Mouse (Mus musculus) layer of hippocampus, adult 8-10 months (tissue): Measurements from ENCODE around the gene Cd24a. TPM values are rescaled to one million over a fixed set of nuclear protein-coding genes. Genes with fewer than 3 reads are reported as not detected.

Experiments used
- DNase-seq, 2 experiments: peaks; one replicate each; pipeline ENCODE4 v3.0.0; 2022; ENCODE audit warnings: low spot score in 2 of 2
- total RNA-seq, 4 experiments: library from RNA; stranded (reverse); gene quantifications; 2 replicates each; pipeline ENCODE4 v1.2.4; 2022

The Cd24a gene
- total RNA-seq: 10 to 100 TPM in 3 of 4 experiments, 1 to 10 TPM in 1; 7.3 to 13.6 (median 12.1) TPM

DNA sequence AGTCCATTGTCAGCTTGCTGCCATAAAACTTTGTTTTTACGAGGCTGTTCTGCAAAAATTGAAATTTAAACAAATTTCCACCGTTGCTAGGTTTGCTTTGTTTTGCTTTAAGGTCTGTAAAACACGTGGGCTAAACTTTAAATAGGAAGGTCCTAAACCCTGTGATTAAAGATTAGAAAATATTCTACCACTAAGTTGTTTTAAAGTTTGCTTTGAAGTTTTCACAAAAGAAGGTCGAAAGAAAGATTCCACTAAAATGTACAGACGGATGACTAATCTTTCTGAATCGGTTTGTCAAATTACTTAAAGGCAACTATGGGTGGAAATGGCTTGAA lies at the start of gene Cd24a:
TSS of gene Cd24a (plus strand) at position 288 of the 335 bp plus-strand sequence.
- DNase-seq: no peak

DNA sequence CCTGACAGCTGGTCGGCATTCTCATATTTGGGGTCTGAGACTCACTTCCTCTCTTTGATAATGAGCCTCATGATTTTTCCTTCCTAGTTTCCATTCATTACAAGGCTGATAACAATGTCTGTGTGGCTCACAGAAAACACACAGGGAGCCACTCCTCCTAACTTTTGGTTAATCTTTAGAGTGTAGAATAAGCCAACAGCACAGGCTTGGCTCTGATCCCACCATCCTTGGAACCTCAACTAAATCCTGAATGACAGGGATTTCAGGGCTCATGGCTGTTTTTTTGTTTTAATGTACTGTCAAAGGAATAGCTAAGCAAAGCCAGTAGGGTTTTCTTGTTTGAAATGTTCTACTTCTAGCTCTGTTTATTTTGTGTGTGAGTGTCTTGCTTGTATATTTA lies 43.7 kb upstream of the Cd24a start:
- DNase-seq: no peak

DNA sequence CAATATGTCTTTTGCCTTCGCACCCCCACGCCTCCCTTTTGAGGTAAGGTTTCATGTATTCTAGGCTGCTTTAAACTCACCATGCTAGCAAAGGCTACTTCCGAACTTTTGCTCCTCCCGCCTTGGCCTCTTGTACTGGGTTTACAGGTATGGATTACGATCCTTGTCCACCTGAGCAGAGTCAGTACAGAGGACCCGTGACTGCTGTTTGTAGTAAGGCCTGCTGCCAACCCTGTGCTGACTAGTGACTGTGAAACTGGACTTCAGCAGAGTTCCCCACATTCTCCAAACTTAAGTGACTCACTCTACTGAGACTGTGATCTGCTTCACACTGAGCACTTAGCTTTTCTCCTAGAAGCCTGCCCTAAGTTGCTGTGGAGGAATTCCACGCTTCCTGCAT lies 40.4 kb upstream of the Cd24a start:
- DNase-seq: no peak

DNA sequence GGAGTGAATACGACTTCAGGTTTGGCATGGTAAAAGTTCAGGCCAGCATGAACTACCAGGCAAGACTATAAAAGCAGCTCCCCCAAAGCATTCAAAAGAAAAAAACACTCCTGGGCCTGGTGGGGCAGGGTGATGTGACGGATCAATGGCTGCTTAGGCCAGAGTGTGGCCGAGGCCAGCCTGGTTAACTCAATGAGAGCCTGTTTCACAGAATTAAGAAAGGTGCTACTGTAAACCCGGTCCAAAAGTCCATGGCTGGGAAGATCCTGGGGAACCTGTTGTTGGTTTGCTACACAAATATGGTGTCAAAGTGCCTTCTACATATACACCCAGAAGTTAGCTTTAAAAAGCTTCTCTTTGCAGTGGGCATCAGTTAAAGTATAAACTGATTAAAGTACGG lies 39.3 kb upstream of the Cd24a start:
- DNase-seq: no peak

DNA sequence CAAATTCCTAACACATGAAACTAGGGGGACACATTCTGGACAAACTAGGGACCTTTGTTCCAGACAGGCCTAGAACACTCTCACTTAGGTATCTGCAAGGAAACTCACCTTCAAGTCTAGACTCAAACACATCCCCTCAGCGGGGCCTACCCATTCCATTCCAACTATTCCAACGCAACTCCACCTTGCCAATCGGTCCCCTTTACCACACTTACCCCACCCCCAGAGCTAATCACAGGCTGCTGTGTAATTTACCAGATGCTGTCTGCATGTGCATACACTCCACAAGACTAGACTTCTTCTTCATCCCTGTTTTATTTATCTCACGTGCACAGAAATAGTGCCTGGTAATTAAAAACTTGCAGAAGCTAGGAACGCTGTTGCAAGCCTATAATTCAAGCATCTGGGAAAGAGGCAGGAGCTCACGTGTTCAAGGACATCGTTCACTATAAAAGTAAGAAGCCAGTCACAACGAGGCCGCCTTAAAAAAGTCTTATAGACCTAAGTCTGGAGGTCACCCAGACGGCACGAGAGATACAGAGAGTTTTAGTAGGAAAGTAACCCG lies 38.3 kb upstream of the Cd24a start:
- no peak for DNase-seq

DNA sequence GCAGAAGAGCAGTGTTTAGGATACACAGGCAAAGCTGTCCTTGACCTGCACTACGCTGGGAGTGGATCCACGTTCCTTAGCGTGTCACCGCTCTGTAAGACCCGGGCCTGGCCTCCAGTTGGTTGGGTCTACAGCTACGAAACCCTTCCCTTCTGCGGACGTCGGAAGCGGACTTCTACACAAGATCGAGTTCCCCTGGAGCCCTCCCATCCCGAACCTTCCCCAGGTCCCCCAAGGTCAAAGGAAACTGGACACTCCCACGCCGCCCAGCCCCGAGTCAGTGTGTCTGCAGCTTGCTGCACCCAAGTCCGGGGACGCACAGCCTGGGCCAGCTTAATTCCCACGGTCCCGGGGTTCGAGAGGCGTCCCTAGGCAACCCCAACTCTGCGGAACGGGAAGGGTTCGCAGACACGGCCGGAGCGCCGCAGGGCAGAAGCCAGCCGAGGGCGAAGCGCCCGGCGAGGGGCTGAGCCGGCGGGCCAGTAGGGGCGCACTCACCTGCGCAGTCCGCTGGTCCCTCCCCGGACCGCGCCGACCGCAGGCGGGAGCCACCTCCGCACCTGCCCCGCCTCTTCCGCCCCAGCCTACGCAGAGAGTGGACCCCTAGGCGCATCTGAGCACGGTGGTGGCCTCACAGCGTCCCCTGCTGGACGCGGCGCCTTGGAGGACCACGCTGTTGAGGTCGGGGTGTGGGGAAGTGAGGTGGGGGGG lies 37.5 kb upstream of the Cd24a start, which contains the start of gene 1700021F05Rik:
TSS of gene 1700021F05Rik (minus strand) at position 553 of the 711 bp plus-strand sequence.
- peak; percentile 89 to 94 for DNase-seq

DNA sequence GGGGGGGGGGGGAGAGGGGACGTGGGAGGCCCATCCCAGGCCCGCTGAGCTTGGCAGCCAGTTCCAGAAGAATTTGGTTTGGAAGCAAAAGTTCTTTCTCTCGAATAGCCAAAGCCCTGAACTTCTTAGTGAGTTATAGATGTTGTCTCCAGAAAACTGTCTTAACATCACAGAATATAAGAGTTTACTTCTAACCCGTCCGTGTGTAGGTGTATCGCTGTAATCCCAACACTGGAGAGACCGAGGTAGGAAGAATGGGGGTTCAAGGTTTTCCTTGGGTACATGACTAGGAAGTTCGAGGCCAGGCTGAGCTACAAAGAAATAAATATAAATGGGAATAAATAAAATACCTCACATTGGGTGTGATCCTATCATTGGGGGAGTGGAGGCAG lies 36.9 kb upstream of the Cd24a start:
- no peak for DNase-seq

DNA sequence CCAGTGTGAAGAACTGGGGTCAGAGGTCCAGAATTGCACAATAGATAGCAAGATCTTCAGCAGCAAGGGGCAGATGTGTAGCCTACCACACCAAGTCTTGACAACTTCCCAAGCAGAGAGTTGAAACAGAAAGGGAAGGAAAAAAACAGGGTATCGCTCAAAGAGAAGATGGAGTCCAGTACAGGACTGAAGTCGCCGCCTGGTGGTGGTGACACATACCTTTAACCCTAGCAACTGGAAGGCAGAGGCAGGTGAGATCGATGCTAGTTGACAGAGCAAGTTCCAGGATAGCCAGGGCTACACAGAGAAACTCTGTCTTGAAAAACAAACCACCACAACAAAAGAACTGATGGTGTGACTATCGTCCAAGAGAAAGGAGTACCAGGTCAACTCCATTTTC lies 28.7 kb upstream of the Cd24a start:
- DNase-seq: no peak

DNA sequence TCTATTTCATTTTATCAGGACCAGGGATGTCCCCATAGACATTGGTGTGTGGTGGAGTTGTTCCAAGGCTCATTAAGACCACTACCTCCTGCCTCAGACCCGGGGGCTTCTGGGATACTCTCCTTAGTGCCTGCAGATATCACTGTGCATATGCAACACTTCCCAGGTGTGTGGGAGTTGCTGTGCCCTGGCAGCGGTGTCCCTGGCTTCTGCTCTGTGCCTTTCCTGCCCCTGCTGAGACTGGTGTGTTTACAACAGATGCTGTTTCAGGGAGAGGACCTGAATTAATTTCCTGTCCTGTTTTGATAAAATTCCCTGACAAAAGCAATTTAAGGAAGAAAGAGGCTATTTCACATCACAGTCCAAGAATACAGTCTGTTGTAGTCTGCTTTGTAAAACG lies 27.2 kb upstream of the Cd24a start:
- DNase-seq: no peak

DNA sequence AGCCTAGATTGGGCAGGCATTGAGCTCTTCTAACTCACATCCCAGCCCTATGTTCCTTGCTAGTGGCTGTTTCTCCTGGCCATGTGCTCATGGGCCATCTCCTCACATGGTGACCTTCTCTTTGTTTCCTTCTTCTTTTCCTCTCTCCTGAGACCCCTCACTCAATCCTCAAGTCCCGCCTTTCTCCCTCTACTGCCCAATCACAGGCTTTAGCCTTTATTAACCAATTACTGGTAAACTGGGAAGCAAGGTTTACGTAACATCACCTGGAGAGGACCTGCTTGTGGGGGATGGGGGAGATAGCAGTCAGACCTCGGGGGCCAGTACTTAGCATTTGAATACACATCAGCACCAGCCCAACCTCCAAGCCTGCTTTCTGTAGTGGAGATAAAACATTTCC lies 26.7 kb upstream of the Cd24a start:
- no peak for DNase-seq

DNA sequence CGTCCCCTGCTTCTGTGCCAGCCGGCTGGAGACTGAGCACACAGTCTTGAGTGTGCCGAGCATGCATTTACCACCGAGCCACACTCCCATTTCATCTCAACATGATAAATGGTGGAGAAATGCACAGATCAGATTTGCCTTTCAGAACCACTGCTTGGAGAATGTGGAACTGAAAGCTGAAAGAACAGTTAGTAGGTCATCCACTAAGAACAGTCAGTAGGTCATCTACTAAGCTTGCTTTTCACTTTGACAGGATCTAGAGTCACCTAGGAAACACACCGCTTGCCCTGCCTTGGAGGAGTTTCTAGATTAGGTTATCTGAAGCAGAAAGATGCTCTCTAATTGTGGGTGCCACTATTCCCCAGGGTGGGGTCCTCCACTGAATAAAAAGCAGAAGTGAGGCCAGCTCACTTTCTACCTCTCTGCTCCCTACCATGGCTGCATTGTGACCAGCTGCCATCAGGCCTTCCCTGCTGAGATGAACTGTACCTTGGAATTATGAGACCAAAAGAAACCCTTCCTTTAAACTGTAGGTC lies 20.4 kb upstream of the Cd24a start:
- DNase-seq: no peak

DNA sequence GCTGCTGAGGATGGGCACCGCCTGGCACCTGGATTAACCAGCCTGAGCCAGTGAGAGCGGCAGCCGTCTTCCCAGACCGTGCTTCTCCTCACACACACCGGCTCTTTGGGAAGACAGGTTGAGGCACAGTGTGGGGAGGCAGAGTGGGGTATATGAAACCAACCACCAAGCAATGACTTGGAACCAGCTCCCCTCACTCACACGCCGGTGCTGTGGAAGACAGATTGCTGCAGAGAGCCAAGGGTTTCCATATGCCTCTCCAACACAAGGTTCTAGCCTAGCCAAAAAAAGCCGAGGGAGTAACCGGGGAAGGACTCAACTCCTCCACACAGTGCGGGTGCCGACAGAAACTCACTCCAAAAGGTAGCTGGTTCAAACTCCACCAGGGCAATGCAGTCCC lies 18.8 kb upstream of the Cd24a start:
- DNase-seq: no peak

DNA sequence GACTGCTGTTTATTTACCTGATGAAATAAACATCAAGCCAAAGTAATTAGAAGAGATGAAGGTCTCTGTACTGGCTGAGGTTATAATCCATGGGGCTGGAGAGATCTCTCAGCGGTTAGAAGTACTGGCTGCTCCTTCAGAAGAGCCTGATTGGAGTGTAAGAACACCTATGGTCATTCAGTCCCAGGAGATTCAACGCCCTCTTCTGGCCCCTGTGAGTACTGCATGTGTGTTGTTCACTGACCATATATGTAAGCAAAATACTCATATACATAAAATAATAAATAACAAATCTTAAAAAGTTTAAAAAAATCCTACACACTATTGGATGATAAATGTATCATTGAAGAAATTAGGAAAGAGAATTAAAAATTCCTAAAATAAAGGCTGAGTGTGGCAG lies 17.3 kb upstream of the Cd24a start:
- DNase-seq: no peak

DNA sequence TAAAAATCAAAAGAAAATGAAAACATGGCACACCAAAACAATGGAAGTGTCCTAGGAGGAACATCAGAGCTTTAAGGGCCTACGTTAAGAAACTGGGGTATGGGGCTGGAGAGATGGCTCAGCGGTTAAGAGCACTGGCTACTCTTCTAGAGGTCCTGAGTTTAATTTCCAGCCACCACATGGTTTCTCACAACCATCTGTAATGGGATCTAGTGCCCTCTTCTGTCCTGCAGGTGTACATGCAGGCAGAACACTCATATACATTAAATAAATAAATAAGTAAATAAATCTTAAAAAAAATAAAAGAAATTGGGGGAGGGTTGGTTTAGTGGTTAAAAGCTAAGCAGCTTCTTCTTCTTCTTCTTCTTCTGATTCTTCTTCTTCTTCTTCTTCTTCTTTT lies 16.8 kb upstream of the Cd24a start:
- DNase-seq: no peak

DNA sequence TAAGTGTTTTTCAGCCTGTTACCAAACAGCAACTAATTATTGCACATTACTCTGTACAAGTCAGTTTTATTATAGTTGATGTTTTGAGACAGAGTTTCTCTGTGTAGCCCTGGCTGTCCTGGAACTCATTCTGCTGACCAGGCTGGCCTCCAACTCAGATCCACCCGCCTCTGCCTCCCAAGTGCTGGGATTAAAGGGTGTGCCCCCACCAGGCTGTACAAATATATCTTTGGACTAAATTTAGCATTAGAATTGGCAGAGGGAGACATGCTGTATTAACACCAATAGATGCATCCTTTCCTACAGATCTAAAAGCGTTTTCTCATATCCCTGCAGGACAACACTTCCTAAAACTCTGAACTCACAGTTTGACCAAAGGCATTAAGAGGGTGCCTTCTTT lies 3.7 kb upstream of the Cd24a start:
- DNase-seq: no peak

DNA sequence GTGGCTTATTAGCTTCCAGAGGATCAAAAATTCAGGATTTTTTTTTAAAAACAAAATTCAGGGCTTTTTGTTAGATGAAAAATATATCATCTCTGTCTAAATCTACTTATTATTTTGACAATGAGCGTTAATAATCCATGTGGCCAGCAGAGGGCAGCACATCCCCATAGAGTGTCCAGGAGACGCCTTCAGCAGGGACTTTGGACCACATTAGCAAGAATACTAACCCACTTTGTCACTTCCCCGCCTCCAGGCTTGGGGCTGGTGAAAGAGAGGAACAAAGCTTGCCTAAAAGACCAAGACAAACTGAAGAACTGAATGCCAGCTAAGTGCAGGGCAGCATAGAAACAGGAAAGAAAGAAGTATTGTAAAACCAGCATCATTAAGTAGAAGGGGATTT lies 3.1 kb upstream of the Cd24a start:
- peak; percentile 66 to 87 for DNase-seq

DNA sequence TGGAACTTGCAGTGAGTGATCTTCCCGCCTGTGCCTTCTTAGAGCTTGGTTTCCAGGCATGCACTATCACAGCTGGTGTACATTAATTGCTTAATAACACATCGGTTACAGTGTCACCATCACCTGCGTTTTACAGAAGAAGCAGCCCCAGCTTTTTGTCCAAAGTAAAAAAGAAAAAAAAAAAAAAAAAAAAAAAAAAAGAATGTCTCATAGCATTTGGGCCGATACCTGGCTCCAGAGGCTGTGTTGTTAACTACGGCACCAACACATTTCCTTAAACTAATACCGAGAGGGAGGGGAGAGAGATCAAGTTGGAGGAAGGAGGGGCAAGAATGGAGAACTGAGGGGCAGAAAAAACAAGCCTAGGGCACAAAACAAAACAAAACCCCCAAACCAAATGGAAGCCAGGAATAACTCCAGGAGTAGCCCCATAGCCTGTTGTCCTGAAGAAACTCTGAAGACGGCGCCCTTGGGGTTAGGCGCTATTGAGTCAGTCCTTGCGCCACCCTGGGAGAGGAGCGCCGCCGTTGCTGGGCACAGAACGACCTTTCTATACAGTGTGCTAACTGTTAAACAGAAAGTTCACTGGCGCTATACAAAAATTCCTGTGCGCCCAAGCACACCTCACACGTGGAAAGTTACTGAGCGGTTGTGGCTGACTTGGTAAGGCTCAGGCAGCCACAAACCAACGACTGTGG lies 636 bp upstream of the Cd24a start:
- DNase-seq: no peak

DNA sequence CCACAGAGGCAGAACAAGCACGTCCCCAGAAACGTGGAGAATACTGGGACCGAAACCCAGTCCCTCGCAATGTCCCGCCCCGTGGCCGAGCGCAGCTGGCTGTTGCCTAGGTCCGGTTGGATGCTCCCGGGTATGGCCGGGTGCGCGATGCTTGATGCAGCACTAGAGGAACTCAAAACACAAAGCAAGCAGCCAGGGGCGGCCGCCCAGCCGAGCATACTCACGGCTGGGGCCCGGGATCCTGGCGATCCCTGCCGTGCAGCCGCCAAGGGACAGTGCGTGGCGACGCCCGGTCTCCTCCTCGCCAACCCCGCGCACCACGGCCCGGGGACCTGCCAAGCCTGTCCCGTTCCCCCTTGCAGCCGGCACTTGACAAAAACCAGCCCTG lies 276 bp downstream of the Cd24a start:
- DNase-seq: no peak

DNA sequence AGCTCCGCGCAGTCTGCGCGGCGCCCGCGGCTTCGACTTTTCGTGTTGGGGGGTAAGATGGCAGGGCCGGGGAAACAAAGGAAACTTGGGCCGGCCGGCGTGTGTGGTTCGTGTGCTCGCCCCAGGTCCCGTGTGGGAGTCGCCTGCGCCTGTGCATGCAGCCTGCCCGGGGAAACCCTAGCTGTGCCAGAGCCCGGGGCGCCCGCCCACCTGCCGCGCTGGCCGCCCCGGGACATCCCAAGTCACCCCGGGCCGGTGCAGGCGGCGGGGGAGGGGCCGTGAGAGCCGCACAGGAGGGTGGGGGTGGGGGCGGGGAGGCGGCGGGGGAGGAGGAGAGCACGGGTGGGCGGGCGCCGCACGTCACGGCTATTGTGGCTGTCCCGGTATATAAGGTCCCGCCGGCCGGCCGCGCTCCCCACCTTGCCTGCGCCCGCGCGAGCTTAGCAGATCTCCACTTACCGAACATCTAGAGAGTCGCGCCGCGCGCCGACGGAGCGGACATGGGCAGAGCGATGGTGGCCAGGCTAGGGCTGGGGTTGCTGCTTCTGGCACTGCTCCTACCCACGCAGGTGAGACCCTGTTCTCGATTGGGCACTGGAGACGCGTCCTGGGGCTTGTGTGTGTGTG lies 783 bp downstream of the Cd24a start:
- no peak for DNase-seq

DNA sequence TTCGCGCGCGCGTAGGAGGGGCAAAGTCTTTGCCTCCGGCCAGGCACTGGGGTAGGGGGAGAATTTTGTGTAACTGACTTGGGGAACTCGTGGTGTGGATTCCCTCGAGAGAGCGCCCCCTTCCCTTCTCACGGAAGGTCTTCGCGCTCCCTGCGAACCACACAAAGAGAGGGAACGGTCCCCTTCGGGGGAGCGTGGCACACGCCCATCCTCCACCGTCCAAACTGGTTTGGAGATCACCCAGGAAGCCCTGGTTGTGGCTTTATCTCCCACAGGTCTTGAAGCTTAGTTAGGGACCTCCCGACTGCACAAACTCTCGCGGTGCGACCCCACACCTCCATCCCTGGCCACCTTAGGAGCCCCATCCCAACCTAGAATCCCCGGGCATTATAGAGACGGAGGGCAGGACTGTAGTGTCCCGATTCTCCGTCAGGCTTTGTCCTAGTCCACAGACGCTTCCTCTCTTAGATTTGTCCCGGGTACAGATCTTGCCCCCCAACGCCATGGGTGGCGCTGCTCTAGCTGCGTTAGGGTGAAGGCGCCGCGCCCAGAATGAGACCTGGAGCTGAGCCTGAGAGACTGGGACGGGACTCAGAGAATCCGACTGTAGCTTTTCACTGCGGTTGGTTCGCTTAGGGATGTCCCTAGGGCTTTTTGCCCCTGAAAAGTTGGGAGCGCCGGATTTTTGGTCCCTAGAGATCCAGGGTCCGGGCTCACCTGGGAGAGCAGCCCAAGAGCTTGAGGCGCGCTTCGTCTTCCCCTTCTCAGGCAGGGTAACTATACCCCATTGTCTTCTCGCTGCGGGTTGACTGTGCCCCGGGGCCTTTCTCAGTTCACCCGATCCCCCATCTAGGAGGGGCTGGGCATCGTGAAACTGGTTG lies 1.5 kb downstream of the Cd24a start:
- DNase-seq: no peak

DNA sequence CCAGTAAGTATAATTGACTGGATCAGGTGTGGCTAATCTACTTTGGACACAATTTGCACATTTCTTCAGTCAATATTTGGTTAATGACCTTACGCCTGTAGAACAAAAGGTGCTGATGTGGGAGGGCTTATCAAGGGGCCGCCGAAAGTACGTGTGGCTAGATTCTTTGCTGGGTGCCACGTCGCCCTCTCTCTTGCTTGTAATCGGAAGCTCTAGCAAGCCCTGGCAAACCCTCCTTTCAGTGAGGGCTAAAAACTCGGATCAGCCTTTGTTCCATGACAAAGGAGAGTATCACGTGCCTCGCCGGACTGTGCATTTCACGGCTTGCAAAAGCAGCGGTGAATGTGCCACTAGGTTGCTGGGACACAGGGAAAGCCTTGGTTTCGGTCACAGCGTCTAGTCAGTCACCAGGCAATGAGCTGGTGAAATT lies 2.6 kb downstream of the Cd24a start:
- DNase-seq: no peak
